Mouse (Mus musculus) lung, embryonic 16.5 days (tissue): ENCODE measurements around the gene Mrpl10. TPM values are rescaled to one million over a fixed set of nuclear protein-coding genes. Genes with fewer than 3 reads are reported as not detected.

ENCODE experiments used
- ATAC-seq: fragments of 200-750 bp; cut with Nextera tagmentation; 2 replicates; pipeline ENCODE4 v1.8.0; 2017; ENCODE audit warnings: low read depth, mild to moderate bottlenecking, moderate library complexity
- H3K27ac ChIP-seq: fragments of 300-500 bp; sonication (generic); 2 replicates; pipeline ENCODE4 v1.5.1; 2014; ENCODE audit warnings: mild to moderate bottlenecking, control low read depth, low read length
- H3K27me3 ChIP-seq: fragments of 300-500 bp; sonication (generic); 2 replicates; pipeline ENCODE4 v1.6.1; 2014; ENCODE audit warnings: low read depth, low read length, mixed read lengths; ENCODE audit not compliant: control insufficient read depth, insufficient read depth
- H3K36me3 ChIP-seq: fragments of 300-500 bp; sonication (generic); 2 replicates; pipeline ENCODE4 v1.6.1; 2014; ENCODE audit warnings: low read length; ENCODE audit not compliant: control insufficient read depth, insufficient read depth
- H3K4me1 ChIP-seq: fragments of 300-500 bp; sonication (generic); replicated peaks from 2 replicates; pipeline ENCODE4 v1.6.1; 2014; ENCODE audit warnings: low read length, mixed read lengths; ENCODE audit not compliant: control insufficient read depth, insufficient read depth
- H3K4me2 ChIP-seq: fragments of 300-500 bp; sonication (generic); 2 replicates; pipeline ENCODE4 v1.6.1; 2014; ENCODE audit warnings: low read depth, low read length, control low read depth
- H3K4me3 ChIP-seq: fragments of 300-500 bp; sonication (generic); 2 replicates; pipeline ENCODE4 v1.5.1; 2014; ENCODE audit warnings: mild to moderate bottlenecking, low read length, control low read depth
- H3K9ac ChIP-seq: fragments of 300-500 bp; sonication (generic); 2 replicates; pipeline ENCODE4 v1.6.1; 2014; ENCODE audit warnings: low read length, control low read depth
- H3K9me3 ChIP-seq: fragments of 300-500 bp; sonication (generic); 2 replicates; pipeline ENCODE4 v1.6.1; 2016; ENCODE audit warnings: low read length; ENCODE audit not compliant: control insufficient read depth
- WGBS: fragments of 180-500 bp; shearing (Covaris S2); extraction: QIAGEN DNeasy Blood & Tissue Kit; methylation state at CpG from one replicate; pipeline ENCODE4 v1.1.7; 2014; 5-methylcytosine and 5-hydroxymethylcytosine counted together
- polyA plus RNA-seq: library from polyadenylated mRNA; unstranded; fragments of >200 nt; fragmentation: Nextera tagmentation; extraction: Ambion mirVana; gene quantifications from 2 replicates; pipeline ENCODE4 v1.2.1, GENCODE M21; 2015

Mrpl10 gene
- polyA plus RNA-seq, 1 experiment from 2014 or later, result 76.5 TPM

- 30% methylated on average over 12 of the region's 12 CpGs for WGBS
- H3K27ac ChIP-seq, result no peak overlapping the region
These were observed 899 bp upstream of the Mrpl10 start for GRCm38 (mm10) chr11:97040301-97041021.

GRCm38 (mm10) chr11:97044902-97045301, 3.5 kb downstream of the Mrpl10 start:
- no peak overlapping the region for H3K4me3 ChIP-seq
- H3K27me3 ChIP-seq, result no peaks in the 10 kb centered on the region
- no peak for ATAC-seq
- no peak overlapping the region for H3K4me2 ChIP-seq
- H3K9ac ChIP-seq, result no peak overlapping the region
- peaks cover 13% of the 10 kb centered on the region for H3K36me3 ChIP-seq
- 0 out of 2 replicates have a peak, but pooled peaks cover 2% of the 10 kb centered on the region for H3K9me3 ChIP-seq
- H3K4me1 ChIP-seq, result peaks cover 8% of the 10 kb centered on the region
- H3K27ac ChIP-seq, result no peak overlapping the region
- WGBS, result 92% methylated on average over 8 of the region's 8 CpGs

More at GRCm38 (mm10) chr11:97040301-97041021, 899 bp upstream of the Mrpl10 start:
- Histone ChIP-seq H3K9ac (no peak overlapping the region; the same call in 1 of the 2 replicates), H3K4me1 (peaks cover 8% of the 10 kb centered on the region), H3K4me2 (peak overlapping the region; percentile 69), H3K36me3 (peaks cover 5% of the 10 kb centered on the region; the same call in 1 of the 2 replicates), H3K9me3 (no peaks in the 10 kb centered on the region), H3K4me3 (peak overlapping the region; percentile 89), H3K27me3 (no peaks in the 10 kb centered on the region)
- ATAC-seq, result no peak

- Histone ChIP-seq H3K9me3 (0 out of 2 replicates have a peak, but pooled peaks cover 2% of the 10 kb centered on the region), H3K9ac (no peak overlapping the region), H3K4me2 (no peak overlapping the region), H3K4me1 (peaks cover 12% of the 10 kb centered on the region), H3K36me3 (peaks cover 13% of the 10 kb centered on the region), H3K4me3 (no peak overlapping the region), H3K27me3 (no peaks in the 10 kb centered on the region), H3K27ac (no peak overlapping the region)
- 85% methylated on average over 7 of the region's 7 CpGs for WGBS
- ATAC-seq, result no peak
These were observed 4.5 kb downstream of the Mrpl10 start for GRCm38 (mm10) chr11:97045861-97046260.

- H3K9ac ChIP-seq, result no peak overlapping the region
- WGBS, result 69% methylated on average over 8 of the region's 8 CpGs
These were observed 6.8 kb downstream of the Mrpl10 start for GRCm38 (mm10) chr11:97048090-97048650.

GRCm38 (mm10) chr11:97049492-97050085, 8.2 kb downstream of the Mrpl10 start:
- 64% methylated on average over 6 of the region's 6 CpGs for WGBS
- Histone ChIP-seq H3K27ac (no peak overlapping the region), H3K4me3 (no peak overlapping the region), H3K4me2 (no peak overlapping the region), H3K27me3 (no peaks in the 10 kb centered on the region), H3K9ac (no peak overlapping the region; the same call in 1 of the 2 replicates), H3K36me3 (peaks cover 11% of the 10 kb centered on the region), H3K4me1 (peaks cover 16% of the 10 kb centered on the region), H3K9me3 (0 out of 2 replicates have a peak, but pooled peaks cover 2% of the 10 kb centered on the region)
- ATAC-seq, result no peak

More at GRCm38 (mm10) chr11:97048090-97048650, 6.8 kb downstream of the Mrpl10 start:
- no peak for ATAC-seq
- H3K4me3 ChIP-seq, result no peak overlapping the region
- H3K27ac ChIP-seq, result no peak overlapping the region
- H3K4me1 ChIP-seq, result peaks cover 16% of the 10 kb centered on the region
- 0 out of 2 replicates have a peak, but pooled peaks cover 2% of the 10 kb centered on the region for H3K9me3 ChIP-seq
- H3K27me3 ChIP-seq, result no peaks in the 10 kb centered on the region
- H3K36me3 ChIP-seq, result peaks cover 13% of the 10 kb centered on the region
- no peak overlapping the region for H3K4me2 ChIP-seq

GRCm38 (mm10) chr11:97050216-97050943, 9.0 kb downstream of the Mrpl10 start, which contains the start of gene Osbpl7:
TSS of gene Osbpl7 (plus strand) at chr11:97050628.
- 0 out of 2 replicates have a peak, but pooled peaks cover 2% of the 10 kb centered on the region for H3K9me3 ChIP-seq
- WGBS, result 6% methylated on average over 18 of the region's 18 CpGs
- H3K36me3 ChIP-seq, result peaks cover 12% of the 10 kb centered on the region
- peaks cover 16% of the 10 kb centered on the region for H3K4me1 ChIP-seq
- peak within 1 kb of the TSS; percentile 89 for H3K9ac ChIP-seq
- peak within 1 kb of the TSS; percentile 81 for H3K27ac ChIP-seq
- H3K4me2 ChIP-seq, result peak within 1 kb of the TSS; percentile 91
- no peaks in the 10 kb centered on the region for H3K27me3 ChIP-seq
- ATAC-seq, result peak; percentile 82
- H3K4me3 ChIP-seq, result peak within 1 kb of the TSS; percentile 82

GRCm38 (mm10) chr11:97050944-97051586, 9.7 kb downstream of the Mrpl10 start:
- Histone ChIP-seq H3K9me3 (no peaks in the 10 kb centered on the region), H3K4me1 (peaks cover 16% of the 10 kb centered on the region), H3K4me3 (peak overlapping the region; percentile 82), H3K36me3 (peaks cover 16% of the 10 kb centered on the region), H3K27me3 (no peaks in the 10 kb centered on the region), H3K9ac (peak overlapping the region; percentile 89), H3K4me2 (peak overlapping the region; percentile 91), H3K27ac (peak overlapping the region; percentile 81)
- WGBS, result 15% methylated on average over 13 of the region's 13 CpGs
- peak; percentile 15; the same call in 1 of the 2 replicates for ATAC-seq

GRCm38 (mm10) chr11:97052219-97052646, 10.9 kb downstream of the Mrpl10 start:
- peak overlapping the region; percentile 82 for H3K4me3 ChIP-seq
- peaks cover 16% of the 10 kb centered on the region for H3K4me1 ChIP-seq
- peaks cover 20% of the 10 kb centered on the region for H3K36me3 ChIP-seq
- ATAC-seq, result peak; percentile 79
- H3K27me3 ChIP-seq, result no peaks in the 10 kb centered on the region
- WGBS, result 14% methylated on average over 11 of the region's 11 CpGs
- peak overlapping the region; percentile 89 for H3K9ac ChIP-seq
- peak overlapping the region; percentile 48 for H3K27ac ChIP-seq
- H3K9me3 ChIP-seq, result no peaks in the 10 kb centered on the region
- peak overlapping the region; percentile 91 for H3K4me2 ChIP-seq
